Mouse (Mus musculus) c-Kit-negative CD71-positive TER-119-positive erythroid progenitor cells, embryonic 14.5 days (primary cell): ENCODE data around the gene Chd1.

ENCODE experiments used
- DNase-seq: peaks from one replicate; pipeline ENCODE4 v3.0.0-alpha.2; 2013; ENCODE audit warnings: low read depth, low spot score

Gene Chd1

DNA sequence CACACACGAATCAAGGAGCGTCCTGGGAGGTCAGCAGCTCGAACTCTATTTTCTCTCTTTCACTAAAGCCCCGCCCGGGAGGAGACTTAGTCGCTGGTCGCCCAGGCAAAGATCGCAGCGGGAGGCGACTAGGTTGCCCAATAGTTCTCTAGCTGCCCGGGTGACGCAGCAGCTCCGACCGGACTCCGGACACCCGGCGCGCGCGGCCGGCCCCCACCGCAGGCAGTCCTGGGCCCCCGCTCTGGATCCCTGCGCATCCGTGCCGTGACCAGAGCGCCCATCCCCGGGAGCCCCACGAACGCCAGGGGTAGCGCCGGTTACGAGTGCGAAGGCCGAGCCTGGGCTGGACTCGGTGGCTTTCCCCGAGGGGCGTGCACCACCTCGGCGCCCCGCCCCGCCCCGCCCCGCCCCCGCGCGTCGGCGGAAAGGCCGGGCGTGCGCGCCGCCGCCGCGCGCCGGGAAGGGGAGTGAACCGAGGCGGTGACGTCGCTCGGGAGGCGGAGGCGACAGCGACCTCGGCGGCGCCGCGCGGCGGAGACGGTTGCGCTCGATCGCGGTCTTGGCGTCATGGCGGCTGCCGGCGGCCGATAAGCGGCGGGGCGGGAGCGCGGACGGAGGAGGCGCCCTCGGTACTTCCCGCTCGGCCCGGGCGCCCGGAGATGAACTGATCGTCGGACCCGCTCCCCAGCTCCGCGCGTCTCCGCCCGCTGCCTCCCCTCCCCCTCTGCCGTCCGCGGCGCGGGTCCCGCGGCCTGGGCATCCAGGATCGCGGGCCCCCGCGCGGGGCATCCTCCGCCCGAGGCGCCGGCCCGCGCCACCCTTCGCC is at the start of gene Chd1:
Gene Chd1, plus strand, starts transcription at position 493 of the 826 bp plus-strand sequence.
- DNase-seq: peak; percentile 83

DNA sequence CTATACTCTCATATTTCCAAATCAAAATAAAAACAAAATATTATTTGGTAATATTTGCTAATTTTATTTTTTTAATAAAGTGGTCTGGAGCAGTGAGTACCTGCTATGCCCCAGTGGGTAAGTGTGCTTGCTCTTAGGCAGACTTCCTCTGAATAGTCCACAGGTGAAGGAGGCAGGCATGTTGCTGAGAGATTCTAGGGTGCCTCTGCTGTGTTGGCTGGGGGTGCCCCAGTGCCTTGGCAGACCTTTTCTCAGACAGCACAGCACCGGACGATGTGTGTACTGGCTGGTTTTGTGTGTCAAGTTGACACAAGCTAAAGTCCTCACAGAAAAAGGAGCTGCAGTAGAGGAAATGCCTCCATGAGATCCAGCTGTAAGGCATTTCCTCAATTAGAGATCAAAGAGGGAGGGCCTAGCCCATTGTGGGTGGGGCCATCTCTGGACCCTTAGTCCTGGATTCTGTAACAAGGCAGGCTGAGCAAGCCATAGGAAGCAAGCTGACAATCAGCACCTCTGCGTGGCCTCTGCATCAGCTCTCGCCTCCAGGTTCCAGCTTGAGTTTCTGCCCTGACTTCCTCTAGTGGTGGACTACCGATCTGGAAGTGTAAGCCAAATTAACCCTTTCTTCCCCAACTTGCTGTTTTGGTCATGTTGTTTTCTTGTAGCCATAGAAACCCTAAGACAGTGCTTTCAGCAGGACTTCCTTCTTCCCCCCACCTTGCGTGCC is 47.7 kb upstream of the Chd1 start:
- no peak for DNase-seq

DNA sequence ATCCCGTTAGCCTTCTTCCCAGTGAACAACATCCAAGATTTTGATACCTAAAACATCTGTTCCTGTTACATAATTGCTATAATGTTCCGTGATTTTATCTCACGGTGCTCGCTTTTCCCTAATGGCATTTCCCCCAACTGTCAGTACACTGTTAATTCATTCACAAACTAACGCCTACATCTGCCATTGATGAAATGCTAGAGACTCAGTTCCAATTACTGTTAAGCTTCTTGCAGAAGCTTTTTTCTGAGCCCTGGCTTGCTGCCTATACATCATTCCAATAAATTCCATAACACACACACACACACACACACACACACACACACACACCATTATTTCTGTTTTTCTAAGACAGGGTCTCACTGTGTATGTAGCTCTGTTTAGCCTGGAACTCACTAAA is 31.9 kb upstream of the Chd1 start:
- no peak for DNase-seq

DNA sequence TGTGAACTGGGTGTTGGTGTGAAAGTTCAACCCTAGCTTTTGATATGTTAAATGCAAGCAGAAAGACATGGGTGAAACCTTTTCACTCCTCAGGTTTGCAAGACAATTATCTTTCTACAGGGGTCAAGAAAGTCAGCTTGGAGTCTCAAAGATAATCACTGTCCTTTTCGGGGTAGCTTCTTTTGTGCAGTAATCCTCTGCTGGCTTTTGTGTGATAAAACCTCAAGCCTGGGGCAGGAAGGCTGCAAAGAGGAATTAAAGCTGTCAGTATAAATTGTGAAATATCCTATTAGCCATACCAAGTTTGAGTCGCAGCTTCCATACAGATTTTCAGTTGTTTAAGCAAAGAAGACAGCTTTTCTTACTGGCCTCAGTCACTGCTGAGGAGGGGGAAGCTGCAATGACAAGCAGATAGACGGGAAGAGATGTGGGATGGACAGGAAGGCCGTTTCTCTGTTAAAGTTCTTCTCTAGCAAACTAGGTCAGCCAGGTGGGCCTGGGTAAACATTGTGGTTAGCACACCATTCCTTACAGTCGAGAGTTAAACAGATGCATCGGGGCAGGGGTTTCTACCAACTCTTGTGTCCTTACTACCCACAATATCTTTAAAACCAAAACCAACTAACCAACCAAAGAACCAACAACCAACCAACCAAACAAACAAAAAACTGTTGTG is 26.7 kb upstream of the Chd1 start:
- no peak for DNase-seq

DNA sequence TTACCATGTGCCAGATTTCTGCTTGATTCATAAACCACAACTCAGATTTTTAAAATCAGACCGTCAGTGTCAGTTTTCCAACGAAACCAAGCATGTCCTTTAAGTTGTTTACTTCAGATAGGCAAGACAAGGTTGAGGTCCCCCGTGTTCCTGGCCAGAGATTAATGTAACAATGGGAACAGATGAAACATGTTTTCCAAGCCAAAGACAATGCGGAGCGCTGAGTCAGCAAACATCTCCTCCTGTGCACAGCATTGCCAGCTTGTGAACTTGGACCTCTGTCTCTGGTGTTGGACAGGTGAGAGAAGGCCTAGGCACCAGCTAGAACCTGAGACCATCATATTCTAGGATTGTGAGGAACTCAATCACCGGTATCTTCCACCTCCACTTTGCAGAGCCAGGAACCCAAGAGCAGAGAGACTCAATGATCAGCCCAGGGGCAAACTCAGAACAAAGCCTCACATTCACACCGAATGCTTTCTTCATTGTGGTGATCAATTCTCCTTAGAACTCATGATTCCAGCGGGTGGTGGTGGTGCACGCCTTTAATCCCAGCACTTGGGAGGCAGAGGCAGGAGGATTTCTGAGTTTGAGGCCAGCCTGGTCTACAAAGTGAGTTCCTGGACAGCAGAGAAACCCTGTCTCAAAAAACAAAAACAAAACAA is 24.7 kb upstream of the Chd1 start:
- no peak for DNase-seq

DNA sequence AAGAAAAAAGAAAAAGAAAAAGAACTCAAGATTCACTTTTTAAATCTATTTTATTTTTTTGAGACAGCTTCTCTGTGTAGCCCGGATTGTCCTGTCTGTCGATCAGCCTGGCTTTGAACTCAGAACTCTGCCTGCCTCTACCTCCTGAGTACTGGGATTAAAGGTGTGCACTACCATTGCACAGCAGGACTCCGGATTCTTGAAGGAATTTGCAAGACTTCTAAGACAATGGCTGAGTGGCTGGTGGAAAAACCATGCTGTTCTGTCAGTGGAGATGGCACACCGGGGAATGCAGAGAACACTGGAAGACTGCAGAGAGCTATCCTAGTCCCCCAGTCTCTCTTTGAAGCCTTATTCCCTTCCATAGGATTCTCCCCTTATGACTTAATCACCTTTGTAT is 24.1 kb upstream of the Chd1 start:
- no peak for DNase-seq

DNA sequence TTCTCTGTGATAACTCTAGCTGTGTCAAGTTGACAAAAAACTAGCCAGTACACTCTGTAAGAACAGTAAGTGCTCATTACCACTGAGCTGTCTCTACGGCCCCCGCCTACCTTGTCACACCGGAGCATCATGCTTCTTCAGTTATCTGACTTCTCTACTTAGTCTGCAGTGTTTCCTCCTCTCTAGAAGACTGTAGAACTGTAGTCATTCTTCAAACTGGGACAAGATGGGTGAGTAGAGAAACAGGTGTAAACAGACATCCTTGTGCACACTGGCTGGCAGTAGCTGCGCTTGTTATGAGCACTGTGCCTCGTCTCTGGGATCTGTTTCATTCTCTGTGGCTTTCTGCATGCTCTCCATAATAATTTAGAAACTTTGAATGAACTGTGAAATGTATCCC is 18.4 kb upstream of the Chd1 start:
- DNase-seq: no peak

- no peak for DNase-seq
These were observed 14.5 kb upstream of the Chd1 start for GRCm38 (mm10) chr17:15690304-15690703.

GRCm38 (mm10) chr17:15695566-15695965 is 9.2 kb upstream of the Chd1 start:
- no peak for DNase-seq

DNA sequence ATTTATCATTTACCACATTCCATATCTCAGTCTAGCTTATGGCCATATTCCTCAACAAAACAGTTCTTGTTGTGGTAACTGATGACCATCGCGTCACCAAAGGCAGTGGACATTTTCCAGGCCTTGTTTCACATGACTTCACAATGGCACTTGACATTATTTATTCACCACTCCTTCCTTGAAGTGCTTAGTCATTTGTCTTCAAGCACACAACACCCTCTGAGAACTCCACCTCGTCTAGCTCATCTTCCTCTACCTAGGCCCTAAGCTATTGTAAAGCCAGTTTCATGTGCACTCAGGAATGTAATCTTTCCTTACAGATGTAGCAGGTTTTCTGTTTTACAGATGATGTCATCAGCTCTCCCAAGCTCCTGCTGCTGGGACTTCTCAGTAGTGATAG is 5.8 kb upstream of the Chd1 start:
- DNase-seq: no peak

- no peak for DNase-seq
These were observed 3.3 kb upstream of the Chd1 start for GRCm38 (mm10) chr17:15701505-15701904.

DNA sequence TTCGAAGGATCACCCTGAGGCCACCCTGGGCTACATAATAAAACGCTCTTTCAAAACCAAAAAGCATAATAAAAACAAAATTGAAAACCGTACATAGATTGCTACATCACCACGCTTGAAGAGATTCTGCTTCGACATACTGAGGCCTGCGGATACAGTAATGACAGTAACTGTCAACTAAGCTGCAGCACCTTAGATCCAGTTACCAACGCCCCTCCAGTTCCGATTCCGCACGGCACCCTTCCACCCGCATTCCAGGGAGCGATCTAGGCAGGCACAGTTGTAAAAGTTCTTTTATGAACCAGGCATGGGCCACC is 651 bp upstream of the Chd1 start:
- no peak for DNase-seq

DNA sequence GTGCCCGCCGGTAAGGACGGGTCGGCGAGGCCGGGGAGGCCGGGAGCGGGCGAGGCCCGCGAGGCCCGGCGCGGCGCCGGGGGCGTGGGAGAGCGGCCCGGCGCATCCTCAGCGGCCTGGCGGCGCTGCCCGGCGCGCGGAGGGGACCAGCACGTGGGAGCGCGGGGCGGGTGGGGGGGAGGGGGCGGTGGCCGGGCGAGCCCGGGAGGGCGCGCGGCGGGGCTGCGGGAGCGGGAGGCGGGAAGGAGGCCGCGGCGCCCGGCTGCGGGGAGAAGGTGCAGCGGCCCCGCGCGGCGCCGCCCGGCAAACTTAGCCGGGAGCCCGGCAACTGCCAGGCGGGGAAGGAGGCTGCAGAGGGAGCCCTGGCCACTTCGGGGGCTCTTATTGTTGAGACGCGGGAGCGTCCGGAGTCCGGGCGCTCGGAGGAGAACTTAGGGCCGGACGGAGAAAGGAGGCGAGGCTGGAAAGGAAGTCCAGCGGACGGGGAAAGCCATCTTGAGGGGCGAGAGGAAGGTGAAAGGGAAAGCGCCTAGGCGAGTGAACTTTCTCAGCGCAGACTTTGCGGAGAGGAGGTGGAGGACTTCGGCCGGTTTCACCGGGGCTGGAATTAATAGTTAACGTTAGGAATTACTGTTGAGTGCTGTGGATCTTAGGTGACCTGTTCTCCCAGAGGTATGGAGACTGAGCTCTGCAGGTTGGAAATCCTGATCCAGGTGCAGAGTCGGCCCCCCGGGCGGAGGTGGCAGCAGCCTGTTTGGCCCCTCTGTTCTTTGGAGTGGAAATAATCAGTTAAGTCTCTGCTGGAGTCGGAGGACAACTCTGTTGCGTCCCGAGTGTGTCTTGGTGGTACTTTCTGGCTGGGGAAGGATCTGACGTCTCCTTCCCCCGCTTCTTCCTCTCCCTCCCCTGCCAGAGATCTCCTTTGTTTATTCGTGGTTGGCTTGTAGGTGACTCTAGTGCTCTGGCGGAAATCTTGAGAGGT is 827 bp downstream of the Chd1 start:
- peak; percentile 43 for DNase-seq

- DNase-seq: no peak
These were observed 9.7 kb downstream of the Chd1 start for GRCm38 (mm10) chr17:15714507-15714906.

GRCm38 (mm10) chr17:15715013-15715902 is 10.5 kb downstream of the Chd1 start:
- DNase-seq: no peak

DNA sequence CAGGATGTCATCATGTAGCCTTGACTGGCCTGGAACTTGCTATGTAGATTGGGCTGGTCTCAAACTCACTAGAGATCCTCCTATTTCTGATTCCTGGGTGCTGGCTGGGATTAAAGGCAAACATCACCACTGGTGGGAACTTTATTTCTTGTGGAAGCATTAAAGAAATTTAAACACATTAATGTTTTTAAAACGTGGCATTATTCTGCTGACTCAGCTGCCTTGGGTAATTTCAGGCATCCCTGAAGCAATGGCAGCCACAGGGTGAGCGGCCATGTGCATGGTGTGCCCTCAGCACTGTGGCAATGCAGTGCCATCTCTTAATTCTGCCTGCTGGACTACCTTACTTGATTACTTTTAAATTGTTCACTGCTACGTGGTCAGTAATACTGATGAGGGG is 11.2 kb downstream of the Chd1 start:
- no peak for DNase-seq

DNA sequence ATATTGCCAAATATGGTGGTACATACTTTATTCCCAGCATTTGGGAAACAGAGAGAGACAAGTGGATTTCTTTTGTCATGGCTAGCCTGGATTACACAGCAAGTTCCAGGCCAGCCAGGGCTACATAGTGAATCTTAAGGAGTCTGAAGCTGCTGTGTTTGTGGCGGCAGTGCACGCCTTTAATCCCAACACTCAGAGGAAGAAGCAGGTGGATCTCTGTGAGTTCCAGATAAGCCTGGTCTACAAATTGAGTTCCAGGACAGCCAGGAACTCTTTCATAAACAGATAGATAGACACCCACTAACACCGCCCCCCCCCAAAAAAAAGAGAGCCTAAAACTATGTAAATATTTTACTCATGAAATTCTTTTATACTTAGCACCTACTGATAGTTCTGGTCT is 16.1 kb downstream of the Chd1 start:
- no peak for DNase-seq

- DNase-seq: no peak
These were observed 18.5 kb downstream of the Chd1 start for GRCm38 (mm10) chr17:15723291-15723690.

- DNase-seq: peak; percentile 32
These were observed 19.2 kb downstream of the Chd1 start for GRCm38 (mm10) chr17:15723866-15724475.

DNA sequence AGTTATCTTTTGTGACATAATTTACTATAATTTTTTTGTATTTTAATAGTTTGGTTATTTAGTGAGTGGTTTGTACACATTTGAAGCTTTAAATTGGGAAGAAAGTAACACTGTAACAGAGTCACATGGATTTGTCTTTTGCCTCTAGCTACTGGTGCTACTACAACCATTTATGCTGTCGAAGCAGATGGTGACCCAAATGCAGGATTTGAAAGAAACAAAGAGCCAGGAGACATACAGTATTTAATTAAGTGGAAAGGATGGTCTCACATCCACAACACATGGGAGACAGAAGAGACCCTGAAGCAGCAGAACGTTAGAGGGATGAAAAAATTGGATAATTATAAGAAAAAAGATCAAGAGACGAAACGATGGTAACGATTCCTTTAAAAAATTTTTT is 26.9 kb downstream of the Chd1 start:
- no peak for DNase-seq
